In genomic region chr8:87569706-87570563, GRCm38 (mm10) we compare ENCODE assay signal across 8 mouse cellular contexts. TPM values are rescaled to one million over a fixed set of nuclear protein-coding genes. Genes with fewer than 3 reads are reported as not detected.
DNase-seq lines count a peak whose midpoint lies in the region; ATAC-seq lines count a peak whose summit lies in the region.

No protein-coding gene starts in this region.

- DNase-seq in ES-CJ7 (ENCODE audit: low read depth, low spot score): peak; percentile 51
- DNase-seq in embryonic facial prominence, embryonic 14.5 days (ENCODE audit: low spot score): peak; percentile 77
- peak; percentile 18 for DNase-seq in heart, postnatal 36 days
- DNase-seq in limb, embryonic 11.5 days (ENCODE audit: low spot score): peak; percentile 38
- no peak for DNase-seq in left cerebral cortex, postnatal 14 days (ENCODE audit: low spot score in 2 of 2)
- no peak for DNase-seq in cerebellum, postnatal 4 days (ENCODE audit: low spot score in 2 of 2)

- intact Hi-C loops in heart, postnatal 36 days (cut with DNase I): no loop called here
- intact Hi-C loops in left cerebral cortex, postnatal 14 days (cut with DNase I): no loop called here

- peak overlapping the region; percentile 33 for H3K4me3 ChIP-seq in embryonic facial prominence, embryonic 14.5 days (ENCODE audit: low read depth, low read length)
- H3K4me3 ChIP-seq in limb, embryonic 11.5 days (ENCODE audit: low read depth, low read length): 0 out of 2 replicates have a peak overlapping the region, but pooled peaks have one; percentile 5
- peak overlapping the region; percentile 9; the same call in 1 of the 2 replicates for H3K4me3 ChIP-seq in neural tube, embryonic 13.5 days

- peak overlapping the region; percentile 61 for H3K4me2 ChIP-seq in embryonic facial prominence, embryonic 14.5 days (ENCODE audit: low read depth, low read length)
- peak overlapping the region; percentile 35; the same call in 1 of the 2 replicates for H3K4me2 ChIP-seq in limb, embryonic 11.5 days (ENCODE audit: low read depth, severe bottlenecking)
- peak overlapping the region; percentile 47 for H3K4me2 ChIP-seq in neural tube, embryonic 13.5 days

- no peaks in the 10 kb centered on the region for H3K27me3 ChIP-seq in embryonic facial prominence, embryonic 14.5 days (replicated peaks; ENCODE audit: control insufficient read depth, insufficient read depth, low read length)
- H3K27me3 ChIP-seq in limb, embryonic 11.5 days (ENCODE audit: control insufficient read depth, insufficient read depth, low read length): no peaks in the 10 kb centered on the region
- H3K27me3 ChIP-seq in neural tube, embryonic 13.5 days: no peaks in the 10 kb centered on the region

- H3K4me1 ChIP-seq in embryonic facial prominence, embryonic 14.5 days (ENCODE audit: control insufficient read depth, insufficient read depth, low read length): peaks cover 4% of the 10 kb centered on the region; the same call in 1 of the 2 replicates
- no peaks in the 10 kb centered on the region for H3K4me1 ChIP-seq in limb, embryonic 11.5 days (ENCODE audit: control insufficient read depth, insufficient read depth, low read length)
- peaks cover 12% of the 10 kb centered on the region for H3K4me1 ChIP-seq in neural tube, embryonic 13.5 days (replicated peaks)

- peak overlapping the region; percentile 80 for H3K27ac ChIP-seq in embryonic facial prominence, embryonic 14.5 days (replicated peaks; ENCODE audit: low read depth, low read length)
- H3K27ac ChIP-seq in limb, embryonic 11.5 days (replicated peaks; ENCODE audit: low read depth, low read length): no peak overlapping the region
- 0 out of 2 replicates have a peak overlapping the region, but pooled peaks have one; percentile 24 for H3K27ac ChIP-seq in neural tube, embryonic 13.5 days (replicated peaks)

- peak; percentile 76 for ATAC-seq in embryonic facial prominence, embryonic 14.5 days (ENCODE audit: low read depth)
- no peak for ATAC-seq in limb, embryonic 11.5 days (ENCODE audit: insufficient number of reproducible peaks, low FRiP score, low TSS enrichment, low read depth)
- no peak for ATAC-seq in neural tube, embryonic 13.5 days (ENCODE audit: low read depth)
- ATAC-seq in erythroblast, adult 5-6 weeks (replicated peaks; ENCODE audit: low FRiP score, poor library complexity, severe bottlenecking): no peak

- H3K9me3 ChIP-seq in embryonic facial prominence, embryonic 14.5 days (ENCODE audit: control insufficient read depth, low read length): no peaks in the 10 kb centered on the region
- H3K9me3 ChIP-seq in limb, embryonic 11.5 days (ENCODE audit: control insufficient read depth, low read length): no peaks in the 10 kb centered on the region
- H3K9me3 ChIP-seq in neural tube, embryonic 13.5 days: no peaks in the 10 kb centered on the region

- WGBS in embryonic facial prominence, embryonic 14.5 days: 12% methylated on average over 13 of the region's 13 CpGs
- 30% methylated on average over 13 of the region's 13 CpGs for WGBS in limb, embryonic 11.5 days
- 28% methylated on average over 13 of the region's 13 CpGs for WGBS in neural tube, embryonic 13.5 days

- H3K36me3 ChIP-seq in embryonic facial prominence, embryonic 14.5 days (ENCODE audit: control insufficient read depth, insufficient read depth, low read length): no peaks in the 10 kb centered on the region
- H3K36me3 ChIP-seq in limb, embryonic 11.5 days (ENCODE audit: control insufficient read depth, insufficient read depth, low read length): no peaks in the 10 kb centered on the region
- H3K36me3 ChIP-seq in neural tube, embryonic 13.5 days: no peaks in the 10 kb centered on the region

- peak overlapping the region; percentile 60 for H3K9ac ChIP-seq in embryonic facial prominence, embryonic 14.5 days (ENCODE audit: low read depth, low read length)
- H3K9ac ChIP-seq in limb, embryonic 11.5 days (ENCODE audit: low read length): peak overlapping the region; percentile 8; the same call in 1 of the 2 replicates
- no peak overlapping the region for H3K9ac ChIP-seq in neural tube, embryonic 13.5 days

RNA-seq across cellular contexts. Expression of gene 4933402J07Rik, which starts 6.3 kb away (rescaled TPM):
- polyA plus RNA-seq in embryonic facial prominence, embryonic 14.5 days (2014; fragmentation: Nextera tagmentation; extraction: Ambion mirVana): not detected in 2 replicates
- not detected for total RNA-seq in heart, postnatal 36 days (2021)
- polyA plus RNA-seq in limb, embryonic 11.5 days (2014; fragmentation: Nextera tagmentation; extraction: Ambion mirVana): not detected in 2 replicates
- not detected in 2 replicates for polyA plus RNA-seq in neural tube, embryonic 13.5 days (2015; fragmentation: Nextera tagmentation; extraction: Ambion mirVana)
- total RNA-seq in left cerebral cortex, postnatal 14 days (2021): not detected
- total RNA-seq in erythroblast, adult 5-6 weeks (2015; ENCODE audit: low replicate concordance): not detected in 2 replicates
- not detected in 2 replicates for total RNA-seq in erythroblast, adult 5-6 weeks (2017; ENCODE audit: low replicate concordance)

Comparison
In these comparisons a context has a peak if more than half of its experiments do, and no peak if none do; other contexts are left out.
1. DNase-seq: peak in ES-CJ7 (single experiment), embryonic facial prominence, embryonic 14.5 days (single experiment), heart, postnatal 36 days (2 of 2) and limb, embryonic 11.5 days (single experiment); none in left cerebral cortex, postnatal 14 days (0 of 2) and cerebellum, postnatal 4 days (0 of 2).
2. Peak in every context shown above with its lines, with median percentiles within 50 percentile points of each other: H3K4me2 ChIP-seq and H3K4me3 ChIP-seq.